Mouse (Mus musculus) CH12.LX (cell line): ENCODE results near the gene Mgll. TPM values are rescaled to one million over a fixed set of nuclear protein-coding genes. Genes with fewer than 3 reads are reported as not detected.
A peak's percentile ranks its signal among the peaks of the same experiment; 100 is the strongest.

Experiments used
- DNase-seq: peaks from one replicate; pipeline ENCODE4 v3.0.0-alpha.2; 2013; ENCODE audit errors: extremely low read depth
- H3K27ac ChIP-seq: 2 replicates; pipeline ENCODE4 v1.5.1; 2012; ENCODE audit warnings: low read depth, mild to moderate bottlenecking, control low read depth, moderate library complexity; ENCODE audit not compliant: insufficient read depth
- H3K27me3 ChIP-seq: replicated peaks from 2 replicates; pipeline ENCODE3; 2012; ENCODE audit warnings: inconsistent platforms
- H3K36me3 ChIP-seq, 2 experiments: replicated peaks in 1 of 2; 2 replicates each; pipeline versions ENCODE3 to v1.6.1; 2012; ENCODE audit warnings: inconsistent platforms in 1 of 2, low read length in 1 of 2, mild to moderate bottlenecking in 1 of 2, mixed read lengths in 1 of 2, moderate library complexity in 1 of 2; ENCODE audit not compliant: control insufficient read depth in 1 of 2, insufficient read depth in 1 of 2
- H3K4me1 ChIP-seq, 2 experiments: 2 replicates each; pipeline ENCODE4 v1.6.1; 2012; ENCODE audit warnings: inconsistent platforms in 1 of 2, moderate library complexity in 1 of 2; ENCODE audit not compliant: insufficient read depth in 2 of 2, control insufficient read depth in 1 of 2
- H3K4me2 ChIP-seq: 2 replicates; pipeline ENCODE4 v1.6.1; 2012; ENCODE audit warnings: low read depth, mild to moderate bottlenecking, control low read depth; ENCODE audit not compliant: poor library complexity, insufficient read depth, severe bottlenecking
- H3K4me3 ChIP-seq, 3 experiments: fragments of 150-350 bp in 1 of 3; sonication (generic) in 1 of 3; replicated peaks in 1 of 3; 2 replicates each; pipeline versions ENCODE3 to v1.5.1; 2011 to 2012; ENCODE audit warnings: low read depth in 2 of 3, low read length in 2 of 3, mild to moderate bottlenecking in 2 of 3, moderate library complexity in 2 of 3, control low read depth in 1 of 3, improper control_type of control experiment in 1 of 3, inconsistent platforms in 1 of 3, mixed read lengths in 1 of 3; ENCODE audit not compliant: poor library complexity in 1 of 3
- H3K79me2 ChIP-seq: replicated peaks from 2 replicates; pipeline ENCODE4 v1.6.1; 2012; ENCODE audit warnings: mild to moderate bottlenecking, moderate library complexity; ENCODE audit not compliant: control insufficient read depth, poor library complexity, insufficient read depth, severe bottlenecking; ENCODE audit errors: extremely low read depth
- H3K9ac ChIP-seq: 2 replicates; pipeline ENCODE4 v1.6.1; 2012; ENCODE audit warnings: low read depth, mild to moderate bottlenecking, control low read depth, moderate library complexity; ENCODE audit not compliant: insufficient read depth
- H3K9me3 ChIP-seq: replicated peaks from 2 replicates; pipeline ENCODE3; 2012; ENCODE audit warnings: low read length, inconsistent platforms, mixed read lengths
- BHLHE40 ChIP-seq: IDR thresholded peaks from 2 replicates; pipeline ENCODE4 v1.6.1; 2011; ENCODE audit warnings: mild to moderate bottlenecking, low read depth, low read length, improper control_type of control experiment
- CHD1 ChIP-seq: IDR thresholded peaks from 2 replicates; pipeline ENCODE4 v1.6.1; 2012; ENCODE audit warnings: low read depth, low read length, improper control_type of control experiment, inconsistent platforms
- CHD2 ChIP-seq: IDR thresholded peaks from 2 replicates; pipeline ENCODE4 v1.6.1; 2011; ENCODE audit warnings: low read length, improper control_type of control experiment
- EP300 ChIP-seq: IDR thresholded peaks from 2 replicates; pipeline ENCODE4 v1.6.1; 2011; ENCODE audit warnings: low read length, improper control_type of control experiment
- GABPA ChIP-seq: IDR thresholded peaks from 2 replicates; pipeline ENCODE4 v1.6.1; 2012; ENCODE audit warnings: low read depth, low read length, improper control_type of control experiment, inconsistent platforms; ENCODE audit not compliant: insufficient replicate concordance
- HCFC1 ChIP-seq: IDR thresholded peaks from 2 replicates; pipeline ENCODE4 v1.6.1; 2012; ENCODE audit warnings: low read depth, mild to moderate bottlenecking, inconsistent platforms, low read length, improper control_type of control experiment
- MAFK ChIP-seq: IDR thresholded peaks from 2 replicates; pipeline ENCODE4 v1.6.1; 2011; ENCODE audit warnings: low read length, improper control_type of control experiment; ENCODE audit not compliant: insufficient replicate concordance
- MAZ ChIP-seq: IDR thresholded peaks from 2 replicates; pipeline ENCODE4 v1.6.1; 2012; ENCODE audit warnings: low read depth, mild to moderate bottlenecking, inconsistent platforms, low read length, improper control_type of control experiment, moderate library complexity
- MYC ChIP-seq: IDR thresholded peaks from 2 replicates; pipeline ENCODE4 v1.6.1; 2011; ENCODE audit warnings: low read depth, mild to moderate bottlenecking, improper control_type of control experiment, low read length
- NELFE ChIP-seq: IDR thresholded peaks from 2 replicates; pipeline ENCODE4 v1.6.1; 2011; ENCODE audit warnings: low read depth, low read length, improper control_type of control experiment
- PAX5 ChIP-seq: IDR thresholded peaks from 2 replicates; pipeline ENCODE4 v1.6.1; 2012; ENCODE audit warnings: low read length, inconsistent platforms, mixed read lengths
- POLR2A ChIP-seq: IDR thresholded peaks from 2 replicates; pipeline ENCODE4 v1.6.1; 2011; ENCODE audit warnings: low read depth, mild to moderate bottlenecking, improper control_type of control experiment, low read length
- POLR2AphosphoS2 ChIP-seq: IDR thresholded peaks from 2 replicates; pipeline ENCODE4 v1.6.1; 2011; ENCODE audit warnings: low read depth, low read length, improper control_type of control experiment
- RAD21 ChIP-seq: IDR thresholded peaks from 2 replicates; pipeline ENCODE4 v1.6.1; 2011; ENCODE audit warnings: low read depth, mild to moderate bottlenecking, low read length, improper control_type of control experiment, moderate library complexity
- SIN3A ChIP-seq: IDR thresholded peaks from 2 replicates; pipeline ENCODE4 v1.6.1; 2012; ENCODE audit warnings: low read length, improper control_type of control experiment, inconsistent platforms
- SMC3 ChIP-seq: IDR thresholded peaks from 2 replicates; pipeline ENCODE4 v1.6.1; 2011; ENCODE audit warnings: low read depth, low read length, improper control_type of control experiment
- TBP ChIP-seq: conservative IDR thresholded peaks from 2 replicates; pipeline ENCODE4 v1.6.1; 2011; ENCODE audit warnings: low read depth, low read length, improper control_type of control experiment
- USF1 ChIP-seq: IDR thresholded peaks from 2 replicates; pipeline ENCODE4 v1.6.1; 2014; ENCODE audit warnings: low read depth, mild to moderate bottlenecking, inconsistent platforms, low read length, improper control_type of control experiment
- USF2 ChIP-seq: conservative IDR thresholded peaks from 2 replicates; pipeline ENCODE4 v1.6.1; 2011; ENCODE audit warnings: low read depth, low read length, improper control_type of control experiment
- ZC3H11A ChIP-seq: IDR thresholded peaks from 2 replicates; pipeline ENCODE4 v1.6.1; 2012; ENCODE audit warnings: low read depth, mild to moderate bottlenecking, inconsistent platforms, low read length, improper control_type of control experiment
- dilution Hi-C: fragments of 300-500 bp; cut with MboI; formaldehyde crosslinking; loops from 2 replicates; pipeline ENCODE4 v1.14.3; 2020; ENCODE audit warnings: low sequenced_read_pairs; ENCODE audit not compliant: extremely low pct_unique_long_range_greater_than_20kb, extremely low pct_ligation_motif_present
- in situ Hi-C: fragments of 300-500 bp; cut with MboI; formaldehyde crosslinking; loops from 3 replicates; pipeline ENCODE4 v1.14.3; 2019; ENCODE audit warnings: low sequenced_read_pairs, low pct_ligation_motif_present, low pct_unique_long_range_greater_than_20kb, mixed read lengths
- polyA plus RNA-seq: library from polyadenylated mRNA; unstranded; fragments of >175 nt; gene quantifications from 2 replicates; pipeline ENCODE4 v1.2.1, GENCODE M21; 2012; ENCODE audit warnings: low read depth; ENCODE audit not compliant: insufficient read length
- total RNA-seq, 2 experiments: library from RNA; depleted of rRNA; stranded (reverse); fragments of 300-350 nt in 1 of 2; fragments of >200 nt in 1 of 2; gene quantifications; 2 replicates each; pipeline ENCODE4 v1.2.3; 2012 to 2014

Mgll gene
- total and polyA plus RNA-seq, 3 experiments = 60.8 to 81.1 (median 76.5) TPM

DNA sequence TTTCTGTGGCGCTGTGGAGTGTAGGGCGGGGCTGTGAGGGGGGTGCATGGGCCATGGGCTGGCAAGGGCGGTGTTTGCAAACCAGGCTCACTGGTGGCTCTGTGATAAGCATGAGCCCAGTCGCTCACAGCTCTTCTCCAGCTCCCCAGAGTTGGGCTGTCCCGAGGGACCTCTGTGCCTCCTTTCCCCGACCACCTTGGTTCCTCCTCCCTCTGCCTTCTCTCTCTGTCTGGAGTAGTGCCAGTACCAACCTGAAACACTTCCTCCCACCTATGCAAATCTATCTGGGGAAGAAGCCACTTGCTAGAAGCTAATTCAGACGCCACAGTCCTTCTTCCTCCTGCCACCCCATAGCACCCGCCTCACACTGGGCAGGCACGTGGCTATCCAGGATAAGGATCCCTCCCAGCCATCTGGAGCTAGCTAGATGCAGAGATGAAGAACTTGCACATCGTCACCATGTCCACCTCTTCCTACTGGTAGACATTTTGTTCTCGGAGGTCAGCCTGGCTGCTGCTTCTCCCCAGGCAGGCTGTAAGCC is 7.1 kb downstream of the Mgll start (continued):
- TF ChIP-seq HCFC1 = no peak; the same call in 1 of the 2 replicates
- TF ChIP-seq MAZ = 0 out of 2 replicates have a peak, but pooled peaks have one; percentile 81
- TF ChIP-seq SIN3A = peak; percentile 74; the same call in 1 of the 2 replicates
- TF ChIP-seq POLR2AphosphoS2 = no peak; the same call in 1 of the 2 replicates
- peak; percentile 93 for TF ChIP-seq MYC
- no peak; the same call in 1 of the 2 replicates for TF ChIP-seq RAD21
- TF ChIP-seq USF1 = peak; percentile 22
- no peak for TF ChIP-seq GABPA
- TF ChIP-seq EP300 = peak; percentile 73
- TF ChIP-seq BHLHE40 = peak; percentile 93
- TF ChIP-seq TBP = peak; percentile 50; the same call in 1 of the 2 replicates
- peak; percentile 58; the same call in 1 of the 2 replicates for TF ChIP-seq CHD2
- no peak for TF ChIP-seq USF2
- no peak for TF ChIP-seq PAX5
- peak; percentile 7 for TF ChIP-seq SMC3
- no peak for TF ChIP-seq ZC3H11A
- peak; percentile 74; the same call in 1 of the 2 replicates for TF ChIP-seq POLR2A
- TF ChIP-seq CHD1 = no peak
- peak; percentile 50; the same call in 1 of the 2 replicates for TF ChIP-seq MAFK

DNA sequence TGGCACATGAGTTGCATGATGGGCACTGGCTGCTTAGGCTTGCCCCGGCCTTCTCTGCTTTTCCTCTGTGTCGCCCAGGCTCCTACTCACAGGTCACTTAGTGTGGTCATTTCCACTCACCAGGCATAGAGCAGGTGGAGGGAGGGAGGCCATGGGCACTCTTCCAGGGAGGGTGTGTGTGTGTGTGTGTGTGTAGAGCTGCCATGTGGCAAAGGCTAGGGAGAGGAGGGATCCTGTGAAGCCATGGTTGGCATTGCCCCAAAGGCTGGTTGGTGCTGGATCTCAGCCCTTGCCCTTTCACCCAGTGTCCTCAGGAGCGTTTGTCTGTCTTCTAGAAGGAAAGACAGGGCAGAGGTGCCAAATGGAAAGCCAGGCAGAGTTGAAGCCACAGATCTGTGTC is 7.8 kb downstream of the Mgll start:
- DNase-seq = no peak
- peaks cover 9% of the 10 kb centered on the region for H3K9me3 ChIP-seq
- peaks cover 45 to 100% of the 10 kb centered on the region in 2 experiments for H3K4me1 ChIP-seq
- no peaks in the 10 kb centered on the region for H3K27me3 ChIP-seq
- peaks cover 53 to 83% of the 10 kb centered on the region in 2 experiments for H3K36me3 ChIP-seq
- no peak overlapping the region for H3K9ac ChIP-seq
- TF ChIP-seq NELFE (no peak), MAFK (no peak), MAZ (no peak), PAX5 (no peak), ZC3H11A (no peak)
- peak overlapping the region; percentile 87 for H3K27ac ChIP-seq
- in situ Hi-C loops (loop anchor here (5.0 to 10.0 kb wide), 3 partner anchors 35 to 147 kb away; no protein-coding TSS in a partner anchor), dilution Hi-C loops (no loop called here)
- peaks cover 70% of the 10 kb centered on the region for H3K79me2 ChIP-seq
- H3K4me2 ChIP-seq = peak overlapping the region; percentile 65; the same call in 1 of the 2 replicates
- H3K4me3 ChIP-seq = peak overlapping the region in 1 of 3 experiments; percentile 5
